Mouse (Mus musculus) C2C12 (cell line): Measurements from ENCODE around the gene Plekhb2. TPM values are rescaled to one million over a fixed set of nuclear protein-coding genes. Genes with fewer than 3 reads are reported as not detected.

Source experiments
- H3K27me3 ChIP-seq: one replicate; pipeline ENCODE4 v1.6.1; 2011; ENCODE audit not compliant: control insufficient read depth, insufficient read depth, insufficient read length
- H3K36me3 ChIP-seq: one replicate; pipeline ENCODE4 v1.6.1; 2011; ENCODE audit not compliant: control insufficient read depth, insufficient read depth
- H3K4me3 ChIP-seq: one replicate; pipeline ENCODE4 v1.5.1; 2011; ENCODE audit warnings: mild to moderate bottlenecking, control low read depth; ENCODE audit not compliant: poor library complexity, insufficient read depth, severe bottlenecking
- H3K79me2 ChIP-seq: one replicate; pipeline ENCODE4 v1.6.1; 2011; ENCODE audit not compliant: control insufficient read depth, insufficient read depth
- H3K79me3 ChIP-seq: one replicate; pipeline ENCODE4 v1.6.1; 2011; ENCODE audit warnings: low read depth, control low read depth
- H3ac ChIP-seq: one replicate; pipeline ENCODE3; 2011; ENCODE audit warnings: low read depth; ENCODE audit not compliant: control insufficient read depth, insufficient read length
- CEBPB ChIP-seq: IDR thresholded peaks from one replicate; pipeline ENCODE4 v1.6.1; 2011; ENCODE audit warnings: low read depth, mild to moderate bottlenecking, control low read depth, moderate library complexity
- CTCF ChIP-seq: IDR thresholded peaks from one replicate; pipeline ENCODE4 v1.5.1; 2011; ENCODE audit not compliant: control insufficient read depth, insufficient read depth, insufficient read length
- FOSL1 ChIP-seq: IDR thresholded peaks from one replicate; pipeline ENCODE4 v1.8.0; 2011; ENCODE audit warnings: mild to moderate bottlenecking, low read length; ENCODE audit not compliant: poor library complexity, insufficient read depth, severe bottlenecking
- MAX ChIP-seq: IDR thresholded peaks from one replicate; pipeline ENCODE4 v1.6.1; 2011; ENCODE audit warnings: mild to moderate bottlenecking, control low read depth
- MYOD1 ChIP-seq: IDR thresholded peaks from one replicate; pipeline ENCODE4 v1.6.1; 2011; ENCODE audit warnings: low read depth; ENCODE audit not compliant: control insufficient read depth, insufficient read length
- MYOG ChIP-seq: IDR thresholded peaks from one replicate; pipeline ENCODE4 v1.6.1; 2011; ENCODE audit not compliant: control insufficient read depth, insufficient read length; ENCODE audit errors: extremely low read depth
- USF1 ChIP-seq: IDR thresholded peaks from one replicate; pipeline ENCODE4 v1.6.1; 2011; ENCODE audit warnings: low read depth, mild to moderate bottlenecking, control low read depth, moderate library complexity
- polyA plus RNA-seq: library from polyadenylated mRNA; unstranded; fragments of >200 nt; fragmentation: generic; extraction: Trizol; gene quantifications from one replicate; pipeline ENCODE4 v1.2.1, GENCODE M21; 2012; ENCODE audit warnings: missing spikeins

The Plekhb2 gene
- polyA plus RNA-seq, 1 experiment = 57.1 TPM

GRCm38 (mm10) chr1:34855056-34855739 is 5.4 kb downstream of the Plekhb2 start:
- Histone ChIP-seq H3K36me3 (peaks cover 31% of the 10 kb centered on the region), H3ac (no peak overlapping the region), H3K79me2 (peaks cover 94% of the 10 kb centered on the region), H3K27me3 (no peaks in the 10 kb centered on the region), H3K4me3 (no peak overlapping the region), H3K79me3 (peaks cover 62% of the 10 kb centered on the region)
- TF ChIP-seq USF1 (no peak), MAX (no peak)

GRCm38 (mm10) chr1:34858671-34859070 is 8.9 kb downstream of the Plekhb2 start:
- H3K27me3 ChIP-seq = no peaks in the 10 kb centered on the region
- peaks cover 44% of the 10 kb centered on the region for H3K79me3 ChIP-seq
- peaks cover 53% of the 10 kb centered on the region for H3K36me3 ChIP-seq
- H3K79me2 ChIP-seq = peaks cover 68% of the 10 kb centered on the region
- no peak overlapping the region for H3K4me3 ChIP-seq
- no peak overlapping the region for H3ac ChIP-seq
- no peak for TF ChIP-seq MYOG
- no peak for TF ChIP-seq CEBPB
- no peak for TF ChIP-seq USF1
- TF ChIP-seq CTCF = no peak
- no peak for TF ChIP-seq FOSL1
- no peak for TF ChIP-seq MAX
- no peak for TF ChIP-seq MYOD1

GRCm38 (mm10) chr1:34859761-34860160 is 10.0 kb downstream of the Plekhb2 start:
- Histone ChIP-seq H3K79me3 (peaks cover 34% of the 10 kb centered on the region), H3K79me2 (peaks cover 57% of the 10 kb centered on the region), H3K4me3 (no peak overlapping the region), H3K36me3 (peaks cover 59% of the 10 kb centered on the region), H3ac (no peak overlapping the region), H3K27me3 (no peaks in the 10 kb centered on the region)
- TF ChIP-seq MYOD1 (no peak), USF1 (no peak), FOSL1 (no peak), MAX (no peak), CTCF (no peak), MYOG (no peak), CEBPB (no peak)

DNA sequence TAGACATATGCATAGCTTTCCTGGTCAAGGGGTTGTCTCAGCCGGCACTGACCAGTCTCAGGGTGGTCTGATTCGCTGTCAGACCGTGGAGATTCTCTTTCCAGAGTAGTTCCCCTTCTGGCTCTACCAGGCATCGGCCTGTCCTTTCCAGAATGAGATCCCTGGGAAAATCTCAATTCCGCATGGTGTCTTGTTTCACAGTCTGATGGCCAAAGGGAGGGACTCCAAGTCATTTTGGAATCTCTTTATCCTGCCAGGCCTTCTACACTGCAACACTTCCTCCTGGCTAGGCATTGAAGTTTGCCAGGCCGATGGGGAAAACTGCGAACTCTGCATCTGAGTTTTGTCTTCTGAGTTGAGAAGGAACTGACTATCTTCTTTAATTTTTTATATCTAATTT is 10.4 kb downstream of the Plekhb2 start:
- TF ChIP-seq MYOG (no peak), MYOD1 (no peak), CTCF (no peak), USF1 (no peak), MAX (no peak), CEBPB (no peak), FOSL1 (no peak)
- H3K4me3 ChIP-seq = no peak overlapping the region
- H3K79me2 ChIP-seq = peaks cover 53% of the 10 kb centered on the region
- peaks cover 57% of the 10 kb centered on the region for H3K36me3 ChIP-seq
- no peak overlapping the region for H3ac ChIP-seq
- H3K79me3 ChIP-seq = peaks cover 30% of the 10 kb centered on the region
- no peaks in the 10 kb centered on the region for H3K27me3 ChIP-seq

- no peak overlapping the region for H3ac ChIP-seq
- no peak for TF ChIP-seq USF1
- TF ChIP-seq MAX = no peak
- no peak for TF ChIP-seq CEBPB
- TF ChIP-seq MYOG = no peak
- no peak for TF ChIP-seq MYOD1
- no peak for TF ChIP-seq FOSL1
- TF ChIP-seq CTCF = no peak
- H3K4me3 ChIP-seq = no peak overlapping the region
- peaks cover 65% of the 10 kb centered on the region for H3K36me3 ChIP-seq
- no peaks in the 10 kb centered on the region for H3K27me3 ChIP-seq
- peaks cover 26% of the 10 kb centered on the region for H3K79me2 ChIP-seq
- H3K79me3 ChIP-seq = peaks cover 10% of the 10 kb centered on the region
Measured at GRCm38 (mm10) chr1:34862877-34863276, 13.1 kb downstream of the Plekhb2 start.

DNA sequence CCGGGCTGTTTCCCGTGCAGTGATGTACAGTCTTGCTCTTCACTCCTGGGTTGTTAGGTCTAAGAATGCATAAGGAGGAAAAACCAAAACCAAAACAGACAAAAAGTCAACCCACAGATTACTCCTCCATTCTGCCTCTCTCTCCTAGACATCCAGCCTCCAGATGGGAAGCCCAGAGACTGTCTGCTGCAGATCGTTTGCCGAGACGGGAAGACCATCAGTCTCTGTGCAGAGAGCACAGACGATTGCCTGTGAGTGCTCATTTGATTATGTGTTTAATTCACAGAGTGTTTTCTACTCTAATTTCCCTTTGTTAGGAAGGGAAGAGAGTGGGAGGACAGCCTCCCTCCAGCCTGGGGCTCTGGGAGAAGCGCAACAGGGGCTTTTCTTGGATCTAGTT is 13.5 kb downstream of the Plekhb2 start:
- no peak overlapping the region for H3ac ChIP-seq
- peaks cover 21% of the 10 kb centered on the region for H3K79me2 ChIP-seq
- peaks cover 9% of the 10 kb centered on the region for H3K79me3 ChIP-seq
- peaks cover 66% of the 10 kb centered on the region for H3K36me3 ChIP-seq
- no peak for TF ChIP-seq MYOD1
- no peak for TF ChIP-seq MAX
- TF ChIP-seq CTCF = no peak
- no peak for TF ChIP-seq USF1
- no peak for TF ChIP-seq MYOG
- TF ChIP-seq CEBPB = no peak
- no peak for TF ChIP-seq FOSL1
- no peaks in the 10 kb centered on the region for H3K27me3 ChIP-seq
- no peak overlapping the region for H3K4me3 ChIP-seq
